Mouse (Mus musculus): ENCODE measurements around the gene L3hypdh. TPM values are rescaled to one million over a fixed set of nuclear protein-coding genes. Genes with fewer than 3 reads are reported as not detected.

The L3hypdh gene
- total RNA-seq (2021), result 1 to 10 TPM in 1 of 2 experiments, under 1 TPM in 1; 0.56 to 1.2 TPM
- long read RNA-seq, experiment 1, partial matches to known transcripts, result 0 of 1 reads
- long read RNA-seq, experiment 1, other reads (novel, unspliced or antisense), result 0 of 1 reads
- long read RNA-seq, experiment 2, partial matches to known transcripts, result 0 of 1 reads
- long read RNA-seq, experiment 2, other reads (novel, unspliced or antisense), result 0 of 1 reads

GRCm38 (mm10) chr12:72085329-72086165, at the start of gene L3hypdh, which contains the start of gene Jkamp:
Gene L3hypdh (minus strand): TSS chr12:72085439.
Gene Jkamp (plus strand): TSS chr12:72085589.
- peak; percentile 33 for TF ChIP-seq CTCF (IDR thresholded peaks at IDR 0.05)
- peak; percentile 99 for DNase-seq
- peak within 1 kb of the TSS; percentile 95 for H3K27ac ChIP-seq
- peak within 1 kb of the TSS; percentile 88 for H3K4me3 ChIP-seq
- intact Hi-C loops (cut with DNase I), result loop anchor here (10.0 kb wide), 2 partner anchors 579 to 1261 kb away; partner anchors contain the start of genes Dhrs7 and Frmd6

- no peak overlapping the region for H3K27ac ChIP-seq
Observed at GRCm38 (mm10) chr12:72129203-72129602, 44.0 kb upstream of the L3hypdh start.

GRCm38 (mm10) chr12:72115686-72116345, 30.6 kb upstream of the L3hypdh start:
- DNase-seq, result no peak
- peak overlapping the region; percentile 58 for H3K27ac ChIP-seq

More at GRCm38 (mm10) chr12:72129203-72129602, 44.0 kb upstream of the L3hypdh start:
- TF ChIP-seq CTCF (IDR thresholded peaks at IDR 0.05), result no peak
- intact Hi-C loops (cut with DNase I), result no loop called here
- no peak for DNase-seq
- no peak overlapping the region for H3K4me3 ChIP-seq

GRCm38 (mm10) chr12:72115126-72115525, 29.9 kb upstream of the L3hypdh start:
- no peak for DNase-seq
- intact Hi-C loops (cut with DNase I), result no loop called here
- no peak overlapping the region for H3K4me3 ChIP-seq
- H3K27ac ChIP-seq, result no peak overlapping the region
- no peak for TF ChIP-seq CTCF (IDR thresholded peaks at IDR 0.05)

More at GRCm38 (mm10) chr12:72115686-72116345, 30.6 kb upstream of the L3hypdh start:
- H3K4me3 ChIP-seq, result peak overlapping the region; percentile 49
- no peak for TF ChIP-seq CTCF (IDR thresholded peaks at IDR 0.05)
- intact Hi-C loops (cut with DNase I), result no loop called here

- TF ChIP-seq CTCF (IDR thresholded peaks at IDR 0.05), result peak; percentile 87
- H3K4me3 ChIP-seq, result peak overlapping the region; percentile 52
Observed at GRCm38 (mm10) chr12:72104525-72105281, 19.5 kb upstream of the L3hypdh start.

GRCm38 (mm10) chr12:72104027-72104426, 18.8 kb upstream of the L3hypdh start:
- TF ChIP-seq CTCF (IDR thresholded peaks at IDR 0.05), result no peak
- no peak overlapping the region for H3K4me3 ChIP-seq
- DNase-seq, result no peak
- intact Hi-C loops (cut with DNase I), result loop anchor here (5.0 to 10.0 kb wide), 2 partner anchors 141 to 328 kb away; no protein-coding TSS in a partner anchor
- H3K27ac ChIP-seq, result no peak overlapping the region

More at GRCm38 (mm10) chr12:72104525-72105281, 19.5 kb upstream of the L3hypdh start:
- peak overlapping the region; percentile 63 for H3K27ac ChIP-seq
- DNase-seq, result peak; percentile 71
- intact Hi-C loops (cut with DNase I), result loop anchor here (5.0 to 10.0 kb wide), 2 partner anchors 140 to 328 kb away; no protein-coding TSS in a partner anchor

- intact Hi-C loops (cut with DNase I), result loop anchor here (5.0 to 10.0 kb wide), 2 partner anchors 142 to 330 kb away; no protein-coding TSS in a partner anchor
- Histone ChIP-seq H3K4me3 (no peak overlapping the region), H3K27ac (no peak overlapping the region)
- no peak for TF ChIP-seq CTCF (IDR thresholded peaks at IDR 0.05)
- no peak for DNase-seq
Observed at GRCm38 (mm10) chr12:72102776-72103175, 17.5 kb upstream of the L3hypdh start.

GRCm38 (mm10) chr12:72096966-72097365, 11.7 kb upstream of the L3hypdh start:
- intact Hi-C loops (cut with DNase I), result no loop called here
- no peak overlapping the region for H3K27ac ChIP-seq
- no peak for DNase-seq

GRCm38 (mm10) chr12:72089802-72090201, 4.6 kb upstream of the L3hypdh start:
- H3K4me3 ChIP-seq, result no peak overlapping the region
- H3K27ac ChIP-seq, result no peak overlapping the region
- no peak for TF ChIP-seq CTCF (IDR thresholded peaks at IDR 0.05)
- intact Hi-C loops (cut with DNase I), result loop anchor here (10.0 kb wide), 2 partner anchors 575 to 1265 kb away; partner anchors contain the start of genes Dhrs7 and Frmd6
- no peak for DNase-seq

More at GRCm38 (mm10) chr12:72096966-72097365, 11.7 kb upstream of the L3hypdh start:
- H3K4me3 ChIP-seq, result no peak overlapping the region
- no peak for TF ChIP-seq CTCF (IDR thresholded peaks at IDR 0.05)

GRCm38 (mm10) chr12:72086166-72086825, 1.1 kb upstream of the L3hypdh start:
- peak overlapping the region; percentile 88 for H3K4me3 ChIP-seq
- no peak for TF ChIP-seq CTCF (IDR thresholded peaks at IDR 0.05)
- DNase-seq, result no peak
- intact Hi-C loops (cut with DNase I), result loop anchor here (10.0 kb wide), 2 partner anchors 579 to 1261 kb away; partner anchors contain the start of genes Dhrs7 and Frmd6
- H3K27ac ChIP-seq, result peak overlapping the region; percentile 95

GRCm38 (mm10) chr12:72085024-72085328, 263 bp downstream of the L3hypdh start:
- Histone ChIP-seq H3K27ac (peak overlapping the region; percentile 95), H3K4me3 (peak overlapping the region; percentile 88)
- intact Hi-C loops (cut with DNase I), result loop anchor here (10.0 kb wide), 2 partner anchors 580 to 1260 kb away; partner anchors contain the start of genes Dhrs7 and Frmd6
- TF ChIP-seq CTCF (IDR thresholded peaks at IDR 0.05), result no peak
- DNase-seq, result no peak

Data from gastrocnemius, adult 2 months (tissue).